Mouse (Mus musculus): Measurements from ENCODE around the gene Dsn1. TPM values are rescaled to one million over a fixed set of nuclear protein-coding genes. Genes with fewer than 3 reads are reported as not detected.

Dsn1 gene
- total RNA-seq (2023) = 10 to 100 TPM; 24.9 to 31.4 TPM

DNA sequence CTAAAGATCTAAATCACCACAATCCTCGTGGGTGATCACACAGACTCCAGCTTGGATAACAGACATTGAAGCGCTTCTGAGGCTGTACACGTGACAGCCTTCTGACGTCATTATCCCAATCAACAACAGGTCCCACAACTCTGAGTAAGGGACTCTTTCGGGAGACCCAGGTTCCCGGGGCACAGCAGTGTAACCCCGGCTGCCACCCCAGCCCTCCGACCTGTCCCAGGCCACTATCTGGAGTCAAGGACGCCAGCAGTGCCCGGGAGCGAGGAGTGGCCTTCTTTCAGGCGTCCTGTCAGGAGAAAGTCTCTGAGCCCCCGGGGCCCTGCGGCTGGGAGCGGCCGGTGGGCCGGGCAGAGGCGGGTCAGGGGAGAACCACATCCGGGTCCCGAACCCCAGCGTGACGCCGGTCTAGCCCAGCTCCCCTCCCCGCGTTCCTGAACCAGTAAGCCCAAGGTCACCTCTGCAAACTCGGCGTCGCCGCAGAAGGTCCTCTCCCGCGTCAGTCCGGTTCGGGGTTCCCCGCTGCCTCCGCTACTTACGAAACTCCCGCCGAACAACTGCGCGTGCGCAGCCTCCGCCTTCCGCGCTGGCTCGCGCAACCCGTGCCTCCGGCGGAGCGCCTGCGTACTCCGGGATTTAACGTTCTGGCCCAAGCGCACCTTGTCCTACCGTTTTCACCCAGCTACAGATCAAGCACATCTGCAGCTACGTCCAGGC lies at the start of gene Dsn1:
TSS of gene Dsn1 (minus strand) at position 644 of the 723 bp plus-strand sequence.

DNA sequence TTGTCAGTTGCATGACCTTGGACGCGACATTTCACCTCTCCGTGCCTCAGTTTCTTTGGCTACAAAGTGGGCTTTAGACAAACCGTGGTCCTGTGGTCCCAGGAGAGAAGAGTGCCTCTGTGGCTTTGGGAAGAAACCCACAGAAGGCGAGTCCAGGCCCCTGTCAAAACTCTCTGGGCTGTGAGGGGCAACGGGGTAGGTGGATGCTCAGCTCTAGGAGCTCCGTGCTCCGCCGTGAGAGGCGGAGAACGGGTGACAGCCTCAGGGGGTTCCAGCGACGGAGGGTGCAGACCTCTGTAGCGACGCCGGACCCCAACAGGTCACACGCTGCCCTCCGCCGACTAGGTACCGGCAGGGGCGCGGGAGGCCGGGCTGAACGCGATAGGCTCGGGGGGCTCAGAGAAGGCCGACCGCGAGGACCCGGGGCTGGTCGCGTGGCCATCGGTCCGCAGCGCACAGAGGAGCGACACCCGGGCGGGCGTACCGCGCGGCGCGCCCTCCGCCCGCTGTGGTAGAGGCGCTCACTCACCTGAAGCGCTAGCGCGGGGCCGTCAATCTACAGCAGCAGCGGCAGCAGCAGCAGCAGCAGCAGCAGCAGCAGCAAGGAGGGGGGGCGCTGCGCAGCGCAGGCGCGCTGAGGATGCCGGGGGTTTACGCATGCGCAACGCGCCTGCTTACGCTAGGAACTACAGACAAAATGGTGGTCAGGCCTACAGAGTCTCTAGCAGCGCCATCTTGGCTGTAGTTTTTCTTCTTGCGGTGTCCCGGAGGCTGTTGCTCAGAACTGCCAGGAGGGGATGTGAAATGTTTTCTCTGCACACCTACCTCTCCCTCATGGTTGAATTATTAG lies 15.3 kb downstream of the Dsn1 start, which contains the start of gene Ndrg3:
TSS of gene Ndrg3 (minus strand) at position 587 of the 850 bp plus-strand sequence.

Other genes with a start within 250 kb of the Dsn1 start
- gene Myl9, start 231.7 kb downstream of the Dsn1 start, total RNA-seq (2023) = under 1 TPM in 1 of 2 experiments, not detected in 1; 0.46 TPM
- 10 to 100 TPM in 1 of 2 experiments, 1 to 10 TPM in 1; 8.0 to 10.5 TPM for gene Tgif2, start 167.1 kb downstream of the Dsn1 start, total RNA-seq (2023)
- 1 to 10 TPM; 3.3 to 4.6 TPM for gene 4930518I15Rik, start 149.2 kb downstream of the Dsn1 start, total RNA-seq (2023)
- gene Rab5if, start 144.0 kb downstream of the Dsn1 start, total RNA-seq (2023) = 100 to 1,000 TPM; 281 to 290 TPM
- under 1 TPM; 0.15 to 0.18 TPM for gene Sla2, start 120.0 kb downstream of the Dsn1 start, total RNA-seq (2023)
- gene Ndrg3, start 15.1 kb downstream of the Dsn1 start, total RNA-seq (2023) = 10 to 100 TPM; 13.0 to 19.5 TPM
- gene Soga1, start 72.1 kb upstream of the Dsn1 start, total RNA-seq (2023) = 1 to 10 TPM; 3.1 to 4.7 TPM
- gene Tldc2, start 79.9 kb upstream of the Dsn1 start, total RNA-seq (2023) = not detected
- gene Samhd1, start 128.1 kb upstream of the Dsn1 start, total RNA-seq (2023) = 100 to 1,000 TPM; 469 to 527 TPM
- 10 to 100 TPM; 33.0 to 33.7 TPM for gene Rbl1, start 197.4 kb upstream of the Dsn1 start, total RNA-seq (2023)